Mouse (Mus musculus) induced T-regulatory cell, adult 2 months (primary cell): ENCODE data around the gene Gm7982.
"Not testable (repeated sequence)": the region's sequence is repeated elsewhere in the genome, so short reads cannot be mapped to it uniquely, and the experiment has no call there.

Experiments
- DNase-seq: peaks from one replicate; pipeline ENCODE4 v3.0.0-alpha.2; 2012; ENCODE audit warnings: low read depth

The Gm7982 gene

GRCm38 (mm10) chr5:95741714-95742113 lies at the start of gene Gm7982:
Gene Gm7982, plus strand, starts transcription at chr5:95742014.
- DNase-seq: not testable (repeated sequence)

GRCm38 (mm10) chr5:95736073-95736472 lies 5.7 kb upstream of the Gm7982 start, which contains the start of gene Gm7978:
Gene Gm7978, minus strand, starts transcription at chr5:95736173.
- not testable (repeated sequence) for DNase-seq

DNA sequence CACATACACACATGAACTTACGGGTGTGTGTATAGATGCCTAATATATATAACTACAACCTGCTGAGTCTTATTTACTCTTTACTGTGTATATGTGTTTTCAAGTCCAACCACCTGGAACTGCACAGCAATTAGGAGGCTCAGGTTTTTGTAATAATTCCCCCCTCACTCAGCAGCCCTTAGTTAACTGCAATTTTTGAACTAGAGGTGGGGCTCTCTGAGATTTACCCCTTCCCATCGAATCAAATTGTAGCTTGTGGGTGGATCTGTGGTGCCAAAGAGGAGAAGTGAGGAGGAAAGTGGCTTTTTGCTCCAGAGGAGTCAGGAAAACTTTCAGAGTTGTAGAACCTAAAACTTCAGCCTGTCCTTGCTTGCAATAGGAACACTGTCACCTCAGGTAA lies 33.9 kb downstream of the Gm7982 start, which contains the start of gene E330014E10Rik:
Gene E330014E10Rik (plus strand): TSS at position 301 of the 400 bp plus-strand sequence.
- DNase-seq: not testable (repeated sequence)
